Comparison of ENCODE assay signal across 22 mouse cellular contexts in genomic region chr7:63861123-63861522, GRCm38 (mm10). TPM values are rescaled to one million over a fixed set of nuclear protein-coding genes. Genes with fewer than 3 reads are reported as not detected.
"Had no signal": no experiment of that assay in that cellular context is flagged by ENCODE, and none has a peak within 500 bp of the region (broad histone marks: within the 10 kb centered on the region; RNA-seq: fewer than 3 reads in every experiment).

No protein-coding gene starts in this region.

- H3K4me1 ChIP-seq: midbrain, embryonic 12.5 days had no signal

- H3K4me3 ChIP-seq: limb, embryonic 13.5 days; midbrain, embryonic 12.5 days had no signal

- H3K27ac ChIP-seq: limb, embryonic 13.5 days; liver, embryonic 14.5 days; midbrain, embryonic 12.5 days had no signal

- H3K9me3 ChIP-seq: limb, embryonic 13.5 days; midbrain, embryonic 12.5 days had no signal

- H3K9ac ChIP-seq: limb, embryonic 13.5 days; liver, embryonic 14.5 days; midbrain, embryonic 12.5 days had no signal

- H3K36me3 ChIP-seq: limb, embryonic 13.5 days; midbrain, embryonic 12.5 days had no signal

- H3K4me2 ChIP-seq: limb, embryonic 13.5 days; midbrain, embryonic 12.5 days had no signal

- H3K27me3 ChIP-seq: limb, embryonic 13.5 days; midbrain, embryonic 12.5 days had no signal

- DNase-seq: left cerebral cortex, postnatal 4 days; lung, adult 18-20 months; right cerebral cortex, adult 18-20 months; right cerebral cortex, postnatal 25 days; spleen, adult 18-20 months; thymus, adult 2 months; thymus, postnatal 25 days had no signal

- ATAC-seq: hindbrain, embryonic 16.5 days; inflammation-experienced regulatory T-cells, adult 6 months had no signal

RNA-seq across cellular contexts. Expression of gene E030018B13Rik, which starts 55.5 kb away (rescaled TPM):
- total RNA-seq: layer of hippocampus, adult 8-10 months; layer of hippocampus, postnatal 14 days; left cerebral cortex, adult 18-20 months; left cerebral cortex, postnatal 10 days; left cerebral cortex, postnatal 4 days; megakaryocyte-erythroid progenitor cell, adult 5-6 weeks; midbrain, postnatal 0 days had no signal
- polyA plus RNA-seq: hindbrain, embryonic 16.5 days; liver, adult 2 months; liver, embryonic 14.5 days; lung, embryonic 16.5 days; midbrain, embryonic 12.5 days; midbrain, postnatal 0 days; testis, adult 2 months; thymus, adult 2 months; urinary bladder, adult 2 months had no signal
